Mouse (Mus musculus): ENCODE results near the gene Smyd3.

Smyd3 gene

GRCm38 (mm10) chr1:179374987-179375386, 142.9 kb downstream of the Smyd3 start:
- no peak for DNase-seq (ENCODE audit: low read depth)

GRCm38 (mm10) chr1:179373911-179374310, 143.9 kb downstream of the Smyd3 start:
- DNase-seq (ENCODE audit: low read depth): no peak

- DNase-seq (ENCODE audit: low read depth): no peak
These were observed 146.7 kb downstream of the Smyd3 start for GRCm38 (mm10) chr1:179371191-179371590.

GRCm38 (mm10) chr1:179368426-179369010, 149.3 kb downstream of the Smyd3 start:
- no peak for DNase-seq (ENCODE audit: low read depth)

GRCm38 (mm10) chr1:179361481-179362466, 156.1 kb downstream of the Smyd3 start:
- peak; percentile 80 for DNase-seq (ENCODE audit: low read depth)

GRCm38 (mm10) chr1:179357111-179357510, 160.7 kb downstream of the Smyd3 start:
- DNase-seq (ENCODE audit: low read depth): peak; percentile 94

GRCm38 (mm10) chr1:179354250-179354649, 163.6 kb downstream of the Smyd3 start:
- no peak for DNase-seq (ENCODE audit: low read depth)

GRCm38 (mm10) chr1:179345318-179345925, 172.4 kb downstream of the Smyd3 start:
- DNase-seq (ENCODE audit: low read depth): no peak

GRCm38 (mm10) chr1:179343426-179343825, 174.4 kb downstream of the Smyd3 start:
- DNase-seq (ENCODE audit: low read depth): no peak

GRCm38 (mm10) chr1:179341589-179341988, 176.3 kb downstream of the Smyd3 start:
- no peak for DNase-seq (ENCODE audit: low read depth)

- no peak for DNase-seq (ENCODE audit: low read depth)
These were observed 178.8 kb downstream of the Smyd3 start for GRCm38 (mm10) chr1:179339066-179339465.

GRCm38 (mm10) chr1:179337529-179337928, 180.3 kb downstream of the Smyd3 start:
- DNase-seq (ENCODE audit: low read depth): no peak

GRCm38 (mm10) chr1:179326965-179327308, 190.9 kb downstream of the Smyd3 start:
- no peak for DNase-seq (ENCODE audit: low read depth)

GRCm38 (mm10) chr1:179326262-179326964, 191.4 kb downstream of the Smyd3 start:
- DNase-seq (ENCODE audit: low read depth): no peak

GRCm38 (mm10) chr1:179324271-179324670, 193.6 kb downstream of the Smyd3 start:
- peak; percentile 37 for DNase-seq (ENCODE audit: low read depth)

GRCm38 (mm10) chr1:179313618-179314017, 204.2 kb downstream of the Smyd3 start:
- peak; percentile 39 for DNase-seq (ENCODE audit: low read depth)

- DNase-seq (ENCODE audit: low read depth): no peak
These were observed 208.4 kb downstream of the Smyd3 start for GRCm38 (mm10) chr1:179309487-179309886.

- DNase-seq (ENCODE audit: low read depth): no peak
These were observed 215.2 kb downstream of the Smyd3 start for GRCm38 (mm10) chr1:179302446-179303230.

GRCm38 (mm10) chr1:179295626-179296025, 222.2 kb downstream of the Smyd3 start:
- DNase-seq (ENCODE audit: low read depth): no peak

GRCm38 (mm10) chr1:179293772-179294353, 224.0 kb downstream of the Smyd3 start:
- no peak for DNase-seq (ENCODE audit: low read depth)

GRCm38 (mm10) chr1:179290181-179290580, 227.7 kb downstream of the Smyd3 start:
- DNase-seq (ENCODE audit: low read depth): peak; percentile 24
